9 mouse cellular contexts compared by ENCODE assay signal in the genomic region with DNA sequence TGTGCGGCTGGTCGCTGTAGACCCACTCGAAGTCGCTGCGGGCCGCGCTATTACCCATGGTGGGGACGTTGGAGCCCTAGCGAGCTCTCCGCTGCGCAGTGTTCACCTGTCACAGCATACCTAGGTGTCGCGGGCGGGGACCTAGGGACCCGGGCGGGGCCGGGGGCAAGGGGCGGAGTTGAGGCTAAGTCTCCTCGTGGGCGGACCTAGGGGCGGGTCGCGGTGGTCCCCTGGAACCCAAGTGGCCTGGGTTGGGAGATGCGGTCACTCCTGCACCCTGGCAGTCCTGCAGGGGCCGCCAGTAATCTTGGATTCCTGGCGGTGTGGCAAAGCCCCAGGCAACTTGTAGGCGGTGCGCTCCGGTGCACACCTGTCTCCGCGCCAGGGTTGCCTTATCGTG. TPM values are rescaled to one million over a fixed set of nuclear protein-coding genes. Genes with fewer than 3 reads are reported as not detected.
DNase-seq lines count a peak whose midpoint lies in the region; ATAC-seq lines count a peak whose summit lies in the region.
"Had no signal": no experiment of that assay in that cellular context is flagged by ENCODE, and none has a peak within 500 bp of the region (broad histone marks: within the 10 kb centered on the region; RNA-seq: fewer than 3 reads in every experiment).

Gene Degs2, minus strand, starts transcription at position 131 of the 400 bp plus-strand sequence.

- H3K9ac ChIP-seq in heart, embryonic 16.5 days (ENCODE audit: low read length): no peak within 1 kb of the TSS
- no peak within 1 kb of the TSS for H3K9ac ChIP-seq in forebrain, embryonic 15.5 days (replicated peaks)
- no peak within 1 kb of the TSS for H3K9ac ChIP-seq in midbrain, embryonic 13.5 days (replicated peaks)
- H3K9ac ChIP-seq: liver, embryonic 14.5 days had no signal

- peaks cover 17% of the 10 kb centered on the region; the same call in 1 of the 2 replicates for H3K4me1 ChIP-seq in heart, embryonic 16.5 days (ENCODE audit: control insufficient read depth, insufficient read depth, low read length)
- peaks cover 9% of the 10 kb centered on the region for H3K4me1 ChIP-seq in forebrain, embryonic 15.5 days
- peaks cover 11% of the 10 kb centered on the region for H3K4me1 ChIP-seq in midbrain, embryonic 13.5 days (replicated peaks)

- peak within 1 kb of the TSS; percentile 63 for H3K4me2 ChIP-seq in heart, embryonic 16.5 days (ENCODE audit: low read depth, low read length)
- peak within 1 kb of the TSS; percentile 42 for H3K4me2 ChIP-seq in forebrain, embryonic 15.5 days (replicated peaks)
- peak within 1 kb of the TSS; percentile 50 for H3K4me2 ChIP-seq in midbrain, embryonic 13.5 days (replicated peaks)

- H3K4me3 ChIP-seq in heart, embryonic 16.5 days (ENCODE audit: low read length): peak within 1 kb of the TSS; percentile 48
- H3K4me3 ChIP-seq in forebrain, embryonic 15.5 days: peak within 1 kb of the TSS; percentile 24
- H3K4me3 ChIP-seq in midbrain, embryonic 13.5 days (replicated peaks): peak within 1 kb of the TSS; percentile 22

- peak; percentile 28; the same call in 1 of the 2 replicates for ATAC-seq in heart, embryonic 16.5 days (replicated peaks; ENCODE audit: extremely low read depth, insufficient read depth, low FRiP score)
- ATAC-seq in forebrain, embryonic 15.5 days (replicated peaks): no peak
- peak; percentile 61; the same call in 1 of the 2 replicates for ATAC-seq in midbrain, embryonic 13.5 days

- no peaks in the 10 kb centered on the region for H3K9me3 ChIP-seq in heart, embryonic 16.5 days (replicated peaks; ENCODE audit: control insufficient read depth, low read length)
- H3K9me3 ChIP-seq in forebrain, embryonic 15.5 days: no peaks in the 10 kb centered on the region
- H3K9me3 ChIP-seq in midbrain, embryonic 13.5 days: no peaks in the 10 kb centered on the region

- peaks cover 22% of the 10 kb centered on the region for H3K27me3 ChIP-seq in heart, embryonic 16.5 days (ENCODE audit: control insufficient read depth, insufficient read depth, low read length)
- peaks cover 35% of the 10 kb centered on the region for H3K27me3 ChIP-seq in forebrain, embryonic 15.5 days
- H3K27me3 ChIP-seq in midbrain, embryonic 13.5 days: peaks cover 52% of the 10 kb centered on the region

- intact Hi-C loops in heart, postnatal 14 days (cut with DNase I): no loop called here
- intact Hi-C loops in left cerebral cortex, postnatal 25 days (cut with DNase I): no loop called here
- intact Hi-C loops in left cerebral cortex, postnatal 36 days (cut with DNase I): no loop called here

- H3K27ac ChIP-seq in heart, embryonic 16.5 days (ENCODE audit: low read length): peak within 1 kb of the TSS; percentile 47; the same call in 1 of the 2 replicates
- H3K27ac ChIP-seq in forebrain, embryonic 15.5 days (replicated peaks): no peak within 1 kb of the TSS
- H3K27ac ChIP-seq in midbrain, embryonic 13.5 days: no peak within 1 kb of the TSS
- H3K27ac ChIP-seq: liver, embryonic 14.5 days had no signal

- DNase-seq in heart, postnatal 14 days: no peak
- peak; percentile 79 to 86 for DNase-seq in kidney, postnatal 36 days
- no peak for DNase-seq in T-cell, adult 2 months (ENCODE audit: low spot score)
- DNase-seq in left cerebral cortex, postnatal 25 days (ENCODE audit: low spot score in 2 of 2): no peak
- no peak for DNase-seq in left cerebral cortex, postnatal 36 days (ENCODE audit: low spot score in 2 of 2)

- 1% methylated on average over 32 of the region's 32 CpGs for WGBS in heart, embryonic 16.5 days
- WGBS in forebrain, embryonic 15.5 days: under 1% methylated on average over 32 of the region's 32 CpGs
- WGBS in midbrain, embryonic 13.5 days: 1% methylated on average over 32 of the region's 32 CpGs

- no peaks in the 10 kb centered on the region for H3K36me3 ChIP-seq in heart, embryonic 16.5 days (ENCODE audit: control insufficient read depth, insufficient read depth)
- H3K36me3 ChIP-seq in forebrain, embryonic 15.5 days: no peaks in the 10 kb centered on the region
- no peaks in the 10 kb centered on the region for H3K36me3 ChIP-seq in midbrain, embryonic 13.5 days

RNA-seq across cellular contexts. Expression of gene Degs2, which starts in this region (rescaled TPM):
- 1.5 and 3.0 TPM in 2 replicates for polyA plus RNA-seq in heart, embryonic 16.5 days (2015; fragmentation: Nextera tagmentation; extraction: Ambion mirVana)
- total RNA-seq in heart, postnatal 14 days (2021): under 1 TPM; 0.27 to 0.81 TPM
- 2.0 and 3.7 TPM in 2 replicates for polyA plus RNA-seq in forebrain, embryonic 15.5 days (2015; fragmentation: Nextera tagmentation; extraction: Ambion mirVana)
- 3.0 and 3.8 TPM in 2 replicates for polyA plus RNA-seq in midbrain, embryonic 13.5 days (2015; fragmentation: Nextera tagmentation; extraction: Ambion mirVana)
- 1 to 10 TPM; 4.0 to 4.2 TPM for total RNA-seq in left cerebral cortex, postnatal 25 days (2021)
- total RNA-seq in left cerebral cortex, postnatal 36 days (2021): 1 to 10 TPM; 3.9 to 5.9 TPM

Comparison
In these comparisons a context has a peak if more than half of its experiments do, and no peak if none do; other contexts are left out.
1. DNase-seq: peak in kidney, postnatal 36 days (2 of 2); none in heart, postnatal 14 days (0 of 2), T-cell, adult 2 months (single experiment), left cerebral cortex, postnatal 25 days (0 of 2) and left cerebral cortex, postnatal 36 days (0 of 2).
2. Peak in every context shown above with its lines, with median percentiles within 50 percentile points of each other: H3K4me2 ChIP-seq and H3K4me3 ChIP-seq.